Mouse (Mus musculus): ENCODE measurements around the gene Tuba1b. TPM values are rescaled to one million over a fixed set of nuclear protein-coding genes. Genes with fewer than 3 reads are reported as not detected.
"Not testable (repeated sequence)": the region's sequence is repeated elsewhere in the genome, so short reads cannot be mapped to it uniquely, and the experiment has no call there.

The Tuba1b gene
- polyA plus RNA-seq, 1 experiment from 2014 or later, result 1,854 TPM

DNA sequence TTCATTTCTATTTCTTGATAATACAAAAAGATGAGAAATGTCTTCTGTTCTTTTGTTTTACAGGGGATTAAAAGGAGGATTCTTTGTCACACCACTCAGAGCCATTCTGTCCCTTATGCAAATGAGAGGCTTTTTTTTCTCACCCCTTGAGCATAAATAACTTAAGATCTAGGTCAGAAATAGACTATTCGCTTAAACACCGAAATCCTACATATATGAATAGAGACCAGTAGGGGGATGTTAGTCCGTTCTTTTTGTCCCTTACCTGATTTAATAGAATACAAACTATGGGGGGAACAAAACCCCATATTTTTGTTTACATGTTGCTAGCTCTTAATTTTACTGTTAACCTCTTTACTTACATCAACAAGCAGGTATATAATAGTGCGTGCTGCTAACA, 21.6 kb upstream of the Tuba1b start:
- H3K27me3 ChIP-seq (replicated peaks; ENCODE audit: control insufficient read depth, insufficient read depth, low read length), result no peaks in the 10 kb centered on the region

DNA sequence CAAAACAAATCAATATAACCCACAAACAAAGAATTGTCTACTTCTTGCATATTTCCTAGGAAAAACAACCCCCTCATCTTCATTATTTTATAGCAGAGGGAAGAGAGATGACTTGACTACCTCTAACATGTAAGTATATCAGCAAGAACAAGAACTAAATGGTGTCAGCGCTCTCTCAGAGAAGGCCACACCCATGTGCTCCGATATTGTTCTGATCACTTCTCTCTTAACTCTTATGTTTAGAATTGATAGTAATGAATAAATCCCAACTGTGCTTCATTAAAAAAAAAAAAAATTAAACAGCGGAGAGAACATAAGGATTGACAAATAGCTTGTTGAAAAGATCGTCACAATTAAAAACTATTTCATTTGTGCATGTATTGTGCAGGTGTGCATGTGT, 21.0 kb upstream of the Tuba1b start:
- 76% methylated on average over 4 of the region's 4 CpGs for WGBS
- no peak overlapping the region for H3K4me3 ChIP-seq (ENCODE audit: low read depth, low read length)
- no peaks in the 10 kb centered on the region for H3K9me3 ChIP-seq (ENCODE audit: control insufficient read depth, low read length)
- no peak for ATAC-seq (replicated peaks; ENCODE audit: low FRiP score)
- no peak overlapping the region for H3K27ac ChIP-seq (ENCODE audit: low read depth, low read length)
- no peaks in the 10 kb centered on the region for H3K36me3 ChIP-seq (ENCODE audit: control insufficient read depth, insufficient read depth, low read length)
- no peak overlapping the region for H3K4me2 ChIP-seq
- H3K4me1 ChIP-seq (replicated peaks; ENCODE audit: control insufficient read depth, insufficient read depth, low read length), result peaks cover 8% of the 10 kb centered on the region; the same call in 1 of the 2 replicates
- no peak overlapping the region for H3K9ac ChIP-seq (ENCODE audit: low read depth, low read length)
- DNase-seq (ENCODE audit: low spot score), result no peak
- no peaks in the 10 kb centered on the region for H3K27me3 ChIP-seq (replicated peaks; ENCODE audit: control insufficient read depth, insufficient read depth, low read length)

More for the DNA sequence above, 21.6 kb upstream of the Tuba1b start:
- H3K4me1 ChIP-seq (replicated peaks; ENCODE audit: control insufficient read depth, insufficient read depth, low read length), result peaks cover 8% of the 10 kb centered on the region; the same call in 1 of the 2 replicates
- 90% methylated on average over 4 of the region's 4 CpGs for WGBS
- H3K4me2 ChIP-seq, result no peak overlapping the region
- no peak overlapping the region for H3K9ac ChIP-seq (ENCODE audit: low read depth, low read length)
- H3K27ac ChIP-seq (ENCODE audit: low read depth, low read length), result no peak overlapping the region
- H3K36me3 ChIP-seq (ENCODE audit: control insufficient read depth, insufficient read depth, low read length), result no peaks in the 10 kb centered on the region
- DNase-seq (ENCODE audit: low spot score), result no peak
- H3K9me3 ChIP-seq (ENCODE audit: control insufficient read depth, low read length), result no peaks in the 10 kb centered on the region
- H3K4me3 ChIP-seq (ENCODE audit: low read depth, low read length), result no peak overlapping the region
- ATAC-seq (replicated peaks; ENCODE audit: low FRiP score), result no peak

DNA sequence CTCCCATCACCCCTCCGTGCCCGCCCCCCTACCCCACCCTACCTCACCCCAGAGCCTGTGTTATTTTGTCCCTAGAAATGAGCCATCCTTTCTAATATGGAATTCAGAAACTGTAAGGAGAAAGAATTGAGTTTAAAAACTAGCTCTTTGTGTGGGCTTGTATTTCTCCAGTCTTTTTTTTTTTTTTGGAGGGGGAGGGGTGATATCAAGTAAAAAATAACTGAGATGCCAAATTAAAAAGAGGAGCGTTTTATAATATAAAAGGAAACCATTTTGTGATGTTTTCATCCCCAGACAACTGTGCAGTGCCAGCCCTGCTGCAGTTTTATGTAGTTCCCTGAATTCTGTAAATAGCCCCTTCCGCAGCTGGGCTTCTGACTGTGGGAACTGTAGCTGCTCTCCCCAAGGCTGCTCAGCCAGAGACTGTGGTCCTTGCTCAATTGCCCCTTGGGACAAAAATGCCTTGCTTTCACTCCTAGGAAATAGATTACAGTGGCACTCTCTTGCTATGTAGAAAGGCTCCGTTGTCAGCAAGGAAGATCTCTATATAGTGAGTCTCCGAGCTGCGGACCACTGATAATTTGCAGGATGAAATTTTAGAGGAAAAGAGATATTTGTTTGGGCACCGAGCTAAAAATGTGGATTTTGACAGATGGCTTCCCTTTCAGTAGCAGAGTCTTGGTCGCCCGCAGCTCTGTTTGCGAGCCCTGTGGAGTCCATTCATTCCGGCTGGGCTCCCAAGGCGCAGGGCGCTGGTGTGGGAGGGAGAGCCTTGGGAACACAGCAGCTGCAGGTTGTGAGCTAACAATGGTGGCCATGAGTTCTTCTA, 20.3 kb upstream of the Tuba1b start:
- no peak overlapping the region for H3K9ac ChIP-seq (ENCODE audit: low read depth, low read length)
- no peak for DNase-seq (ENCODE audit: low spot score)
- H3K4me3 ChIP-seq (ENCODE audit: low read depth, low read length), result no peak overlapping the region

DNA sequence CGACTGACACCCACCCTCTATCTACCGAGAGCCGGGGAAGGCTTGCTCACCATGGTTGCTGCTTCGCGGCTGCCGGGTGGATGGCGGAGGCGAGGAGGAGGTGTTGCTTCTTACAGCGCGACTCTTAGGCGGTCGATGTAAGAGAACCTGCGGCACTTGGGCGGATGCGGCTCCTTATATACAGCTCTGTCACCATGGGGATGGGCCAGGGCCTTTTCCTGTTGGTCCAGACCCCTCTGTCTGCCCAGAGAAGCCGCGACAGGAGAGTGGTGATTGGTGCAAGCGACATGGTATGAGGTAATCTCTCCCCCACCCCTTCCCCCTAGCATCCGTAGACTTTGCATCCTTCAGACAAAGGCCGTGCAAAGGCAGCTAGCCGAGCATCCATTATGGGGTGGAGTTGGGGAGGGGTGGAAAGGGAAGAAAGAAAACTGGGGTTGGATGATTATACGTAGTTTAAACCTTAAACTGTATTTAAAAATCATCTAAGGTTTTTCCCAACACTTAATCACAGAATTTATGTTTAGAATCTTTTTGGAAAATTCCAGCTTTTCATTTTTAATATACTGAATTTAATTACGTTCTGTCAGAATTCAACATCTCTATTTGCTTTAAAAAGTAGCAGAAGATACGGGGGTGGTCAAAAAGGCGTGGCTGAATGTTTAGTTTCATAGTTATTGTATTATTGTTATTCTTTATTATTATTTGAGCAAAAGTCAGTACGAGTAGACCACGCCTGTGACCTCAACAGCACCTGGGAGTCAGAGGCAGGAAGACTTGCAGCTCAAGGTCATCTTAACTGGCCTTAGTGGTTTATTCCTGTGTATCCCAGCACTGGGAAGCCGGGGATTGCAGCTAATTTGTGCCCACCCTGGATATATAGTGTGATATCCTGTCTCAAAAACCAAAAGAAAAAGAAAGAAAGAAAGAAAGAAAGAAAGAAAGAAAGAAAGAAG, 19.3 kb upstream of the Tuba1b start, which contains the start of the genes Gm49450 and Tuba1a:
Gene Gm49450, minus strand, starts transcription at position 151 of the 956 bp plus-strand sequence.
Gene Tuba1a, minus strand, starts transcription at position 303 of the 956 bp plus-strand sequence.
- H3K27me3 ChIP-seq (replicated peaks; ENCODE audit: control insufficient read depth, insufficient read depth, low read length), result no peaks in the 10 kb centered on the region
- no peaks in the 10 kb centered on the region for H3K9me3 ChIP-seq (ENCODE audit: control insufficient read depth, low read length)
- H3K4me3 ChIP-seq (ENCODE audit: low read depth, low read length), result peak within 1 kb of the TSS; percentile 78
- H3K4me1 ChIP-seq (replicated peaks; ENCODE audit: control insufficient read depth, insufficient read depth, low read length), result peaks cover 5% of the 10 kb centered on the region; the same call in 1 of the 2 replicates
- ATAC-seq (replicated peaks; ENCODE audit: low FRiP score) (peak; percentile 89), DNase-seq (ENCODE audit: low spot score) (no peak)
- H3K4me2 ChIP-seq, result peak within 1 kb of the TSS; percentile 61
- peak within 1 kb of the TSS; percentile 86 for H3K27ac ChIP-seq (ENCODE audit: low read depth, low read length)
- no peaks in the 10 kb centered on the region for H3K36me3 ChIP-seq (ENCODE audit: control insufficient read depth, insufficient read depth, low read length)
- H3K9ac ChIP-seq (ENCODE audit: low read depth, low read length), result peak within 1 kb of the TSS; percentile 58
- whole genome bisulfite sequencing, result 11% methylated on average over 28 of the region's 28 CpGs

More for the DNA sequence above, 20.3 kb upstream of the Tuba1b start:
- peak overlapping the region; percentile 30 for H3K4me2 ChIP-seq
- no peaks in the 10 kb centered on the region for H3K27me3 ChIP-seq (replicated peaks; ENCODE audit: control insufficient read depth, insufficient read depth, low read length)
- no peaks in the 10 kb centered on the region for H3K36me3 ChIP-seq (ENCODE audit: control insufficient read depth, insufficient read depth, low read length)
- no peaks in the 10 kb centered on the region for H3K9me3 ChIP-seq (ENCODE audit: control insufficient read depth, low read length)
- ATAC-seq (replicated peaks; ENCODE audit: low FRiP score), result no peak
- peaks cover 7% of the 10 kb centered on the region; the same call in 1 of the 2 replicates for H3K4me1 ChIP-seq (replicated peaks; ENCODE audit: control insufficient read depth, insufficient read depth, low read length)
- no peak overlapping the region for H3K27ac ChIP-seq (ENCODE audit: low read depth, low read length)
- WGBS, result 34% methylated on average over 14 of the region's 14 CpGs

DNA sequence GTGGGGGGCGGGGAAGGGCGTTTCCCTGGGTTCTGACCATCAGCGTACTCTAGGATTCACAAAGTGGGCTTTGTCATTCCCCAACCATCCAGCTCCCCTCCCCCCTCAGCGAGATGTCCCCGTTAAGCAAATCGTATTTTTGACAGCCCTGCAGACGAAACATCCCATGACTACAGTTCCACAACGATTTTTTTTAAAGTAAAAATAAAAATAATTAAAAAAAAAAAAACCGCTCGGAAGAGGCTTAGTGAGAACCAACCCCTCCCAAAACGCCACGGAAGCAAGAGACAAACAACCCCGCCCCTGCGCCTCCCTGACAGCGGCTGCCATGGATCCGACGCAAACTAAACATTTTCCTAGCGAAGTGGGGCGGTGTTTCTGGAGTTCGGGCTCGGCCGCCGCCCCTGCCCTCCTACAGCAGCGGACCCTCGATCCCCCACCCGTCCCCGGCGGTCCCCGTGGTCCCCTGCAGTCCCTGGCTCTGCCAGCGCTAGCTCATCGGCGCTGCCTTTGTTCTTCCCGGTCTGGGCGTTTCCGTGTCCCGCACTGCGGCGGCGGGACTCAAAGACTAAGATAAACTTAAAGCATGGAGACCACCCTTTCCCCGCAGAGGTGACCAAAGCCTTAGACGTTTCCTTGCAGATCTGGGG, 18.5 kb upstream of the Tuba1b start:
- Histone ChIP-seq H3K27me3 (replicated peaks; ENCODE audit: control insufficient read depth, insufficient read depth, low read length) (no peaks in the 10 kb centered on the region), H3K36me3 (ENCODE audit: control insufficient read depth, insufficient read depth, low read length) (no peaks in the 10 kb centered on the region), H3K4me1 (replicated peaks; ENCODE audit: control insufficient read depth, insufficient read depth, low read length) (peaks cover 5% of the 10 kb centered on the region; the same call in 1 of the 2 replicates), H3K27ac (ENCODE audit: low read depth, low read length) (peak overlapping the region; percentile 86), H3K4me2 (peak overlapping the region; percentile 61), H3K9me3 (ENCODE audit: control insufficient read depth, low read length) (no peaks in the 10 kb centered on the region), H3K9ac (ENCODE audit: low read depth, low read length) (peak overlapping the region; percentile 58), H3K4me3 (ENCODE audit: low read depth, low read length) (peak overlapping the region; percentile 78)
- ATAC-seq (replicated peaks; ENCODE audit: low FRiP score), result peak; percentile 72
- peak; percentile 87 for DNase-seq (ENCODE audit: low spot score)
- WGBS, result under 1% methylated on average over 41 of the region's 41 CpGs

DNA sequence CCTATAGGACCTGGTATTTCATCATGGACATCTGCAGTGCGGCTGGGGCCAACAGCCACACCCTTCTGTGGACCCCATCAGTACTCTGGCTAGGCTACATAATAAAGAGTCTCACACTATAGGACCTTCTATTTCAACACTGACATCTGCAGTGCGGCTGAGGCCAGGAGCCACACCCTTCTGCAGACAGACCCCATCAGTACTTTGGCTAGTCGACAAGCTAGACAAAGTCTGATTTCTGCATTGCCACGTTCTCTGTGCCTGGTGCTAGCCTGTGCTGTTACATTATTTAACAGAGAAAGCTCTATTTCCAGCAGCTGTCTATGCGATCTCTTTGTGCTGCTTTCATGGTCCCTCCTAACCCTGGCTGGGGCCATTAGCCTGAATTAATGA, 17.7 kb upstream of the Tuba1b start:
- no peak for DNase-seq (ENCODE audit: low spot score)
- peak overlapping the region; percentile 78 for H3K4me3 ChIP-seq (ENCODE audit: low read depth, low read length)
- no peak overlapping the region for H3K27ac ChIP-seq (ENCODE audit: low read depth, low read length)
- no peaks in the 10 kb centered on the region for H3K9me3 ChIP-seq (ENCODE audit: control insufficient read depth, low read length)
- no peaks in the 10 kb centered on the region for H3K36me3 ChIP-seq (ENCODE audit: control insufficient read depth, insufficient read depth, low read length)
- peak overlapping the region; percentile 61 for H3K4me2 ChIP-seq
- 45% methylated on average over 5 of the region's 5 CpGs for whole genome bisulfite sequencing
- peak overlapping the region; percentile 51 for H3K9ac ChIP-seq (ENCODE audit: low read depth, low read length)
- ATAC-seq (replicated peaks; ENCODE audit: low FRiP score), result no peak
- peaks cover 5% of the 10 kb centered on the region; the same call in 1 of the 2 replicates for H3K4me1 ChIP-seq (replicated peaks; ENCODE audit: control insufficient read depth, insufficient read depth, low read length)
- no peaks in the 10 kb centered on the region for H3K27me3 ChIP-seq (replicated peaks; ENCODE audit: control insufficient read depth, insufficient read depth, low read length)

DNA sequence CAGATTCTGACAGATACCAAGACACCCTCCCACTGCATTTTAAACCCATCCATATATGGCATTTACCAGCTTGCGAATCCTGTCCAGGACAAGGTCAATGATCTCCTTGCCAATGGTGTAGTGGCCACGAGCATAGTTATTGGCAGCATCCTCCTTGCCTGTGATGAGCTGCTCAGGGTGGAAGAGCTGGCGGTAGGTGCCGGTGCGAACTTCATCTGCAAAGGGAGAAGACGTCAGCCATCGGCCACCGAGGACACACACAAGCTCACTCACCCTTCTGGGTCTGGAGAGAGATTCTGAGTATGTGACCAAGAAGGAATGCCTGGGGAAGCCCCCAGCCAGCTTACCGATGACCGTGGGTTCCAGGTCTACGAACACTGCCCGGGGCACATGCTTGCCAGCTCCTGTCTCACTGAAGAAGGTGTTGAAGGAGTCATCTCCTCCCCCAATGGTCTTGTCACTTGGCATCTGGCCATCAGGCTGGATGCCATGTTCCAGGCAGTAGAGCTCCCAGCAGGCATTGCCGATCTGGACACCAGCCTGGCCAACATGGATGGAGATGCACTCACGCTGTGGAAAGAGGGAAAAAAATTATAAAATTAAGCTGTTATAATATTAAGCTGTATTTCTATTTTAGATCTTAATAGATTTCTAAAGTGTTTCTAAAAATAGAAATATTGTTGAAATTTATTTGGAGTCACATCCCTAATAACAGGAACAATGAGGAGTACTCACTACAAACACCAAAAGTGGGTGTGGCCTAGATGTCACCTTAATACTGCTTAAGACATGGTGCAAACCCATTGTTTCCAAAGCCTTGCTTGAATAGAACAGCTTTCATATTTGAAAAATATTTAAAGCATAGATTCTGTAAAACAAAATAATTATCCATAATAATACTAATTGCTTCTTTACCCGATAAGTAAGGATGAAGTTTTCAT, 17.0 kb upstream of the Tuba1b start:
- H3K9ac ChIP-seq (ENCODE audit: low read depth, low read length); H3K27ac ChIP-seq (ENCODE audit: low read depth, low read length): not testable (repeated sequence)
- WGBS, result 94% methylated on average over 11 of the region's 15 CpGs

More for the DNA sequence above, 17.0 kb upstream of the Tuba1b start:
- not testable (repeated sequence) for DNase-seq (ENCODE audit: low spot score); H3K36me3 ChIP-seq (ENCODE audit: control insufficient read depth, insufficient read depth, low read length); ATAC-seq (replicated peaks; ENCODE audit: low FRiP score); H3K9me3 ChIP-seq (ENCODE audit: control insufficient read depth, low read length); H3K4me1 ChIP-seq (replicated peaks; ENCODE audit: control insufficient read depth, insufficient read depth, low read length); H3K27me3 ChIP-seq (replicated peaks; ENCODE audit: control insufficient read depth, insufficient read depth, low read length)
- H3K4me3 ChIP-seq (ENCODE audit: low read depth, low read length), result peak overlapping the region; percentile 78
- peak overlapping the region; percentile 61 for H3K4me2 ChIP-seq

Data from liver, embryonic 11.5 days (tissue).